In genomic region chr5:92101601-92102000, GRCm38 (mm10) we compare ENCODE assay signal across 18 mouse cellular contexts.
"Had no signal": no experiment of that assay in that cellular context is flagged by ENCODE, and none has a peak within 500 bp of the region (broad histone marks: within the 10 kb centered on the region; RNA-seq: fewer than 3 reads in every experiment).

No protein-coding gene starts in this region.

- H3K4me2 ChIP-seq: lung, embryonic 14.5 days; midbrain, embryonic 12.5 days; midbrain, embryonic 15.5 days; neural tube, embryonic 13.5 days; neural tube, embryonic 15.5 days had no signal

- H3K4me1 ChIP-seq: midbrain, embryonic 10.5 days had no signal

- H3K27ac ChIP-seq: liver, embryonic 14.5 days; midbrain, embryonic 10.5 days; midbrain, embryonic 12.5 days; midbrain, embryonic 15.5 days; neural tube, embryonic 13.5 days; neural tube, embryonic 15.5 days had no signal

- DNase-seq: lung, adult 18-20 months; lung, embryonic 14.5 days; lung, postnatal 10 days; lung, postnatal 4 days; retina, postnatal 1 day; right cerebral cortex, adult 18-20 months; right cerebral cortex, postnatal 25 days; right cerebral cortex, postnatal 4 days; spleen, adult 18-20 months; thymus, adult 18-20 months; thymus, postnatal 14 days; thymus, postnatal 4 days had no signal

- H3K36me3 ChIP-seq: midbrain, embryonic 10.5 days; midbrain, embryonic 12.5 days; midbrain, embryonic 15.5 days; neural tube, embryonic 13.5 days; neural tube, embryonic 15.5 days had no signal

- ATAC-seq: midbrain, embryonic 15.5 days had no signal

- H3K9ac ChIP-seq: liver, embryonic 14.5 days; lung, embryonic 14.5 days; midbrain, embryonic 12.5 days; midbrain, embryonic 15.5 days; neural tube, embryonic 13.5 days; neural tube, embryonic 15.5 days had no signal

- H3K4me3 ChIP-seq: midbrain, embryonic 10.5 days; midbrain, embryonic 12.5 days; midbrain, embryonic 15.5 days; neural tube, embryonic 13.5 days; neural tube, embryonic 15.5 days had no signal

- H3K27me3 ChIP-seq: midbrain, embryonic 12.5 days; midbrain, embryonic 15.5 days; neural tube, embryonic 13.5 days; neural tube, embryonic 15.5 days had no signal

- H3K9me3 ChIP-seq: midbrain, embryonic 10.5 days; midbrain, embryonic 12.5 days; midbrain, embryonic 15.5 days; neural tube, embryonic 13.5 days; neural tube, embryonic 15.5 days had no signal
